Mouse (Mus musculus): Measurements from ENCODE around the gene Fbxw2.

DNA sequence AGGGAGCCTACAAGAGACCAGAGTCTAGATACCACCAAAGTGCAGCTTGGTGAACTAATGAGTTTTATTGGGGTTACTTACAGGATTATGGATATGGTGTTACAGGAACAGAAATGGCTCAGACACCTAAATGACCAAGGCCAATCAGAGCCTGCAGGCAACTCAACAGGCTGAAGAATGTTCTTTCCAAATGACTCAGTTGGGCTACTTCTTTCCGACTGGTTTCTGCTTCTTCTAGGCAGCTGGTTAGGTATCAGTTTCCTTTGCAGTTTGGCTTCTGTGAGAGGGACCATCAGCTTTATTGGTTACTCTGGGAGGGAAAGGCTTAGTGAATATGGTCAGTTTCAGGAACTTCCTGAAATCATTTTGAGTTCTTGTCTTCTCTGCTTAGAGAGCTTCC, 21.6 kb upstream of the Fbxw2 start:
- TF ChIP-seq CTCF (IDR thresholded peaks at IDR 0.05; ENCODE audit: control insufficient read depth, insufficient read depth, insufficient replicate concordance, low read depth, low read length) (no peak), POLR2A (IDR thresholded peaks at IDR 0.05; ENCODE audit: control insufficient read depth, low read depth, low read length) (no peak)
